Mouse (Mus musculus) megakaryocyte, embryonic 14.5 days (primary cell): ENCODE results near the gene Cisd3.

Experiments
- FLI1 ChIP-seq: IDR thresholded peaks from 2 replicates; pipeline ENCODE4 v1.6.1; 2012; ENCODE audit warnings: low read length, inconsistent platforms, mixed read lengths
- GATA1 ChIP-seq: IDR thresholded peaks from 3 replicates; pipeline ENCODE4 v1.6.1; 2012; ENCODE audit warnings: mixed read lengths, low read length, inconsistent platforms, borderline replicate concordance

GRCm38 (mm10) chr11:97737600-97737999 is 52.0 kb downstream of the Cisd3 start:
- TF ChIP-seq GATA1 (no peak), FLI1 (no peak)
